Mouse (Mus musculus) intestine, postnatal 0 days (tissue): Measurements from ENCODE around the gene Ndufv2. TPM values are rescaled to one million over a fixed set of nuclear protein-coding genes. Genes with fewer than 3 reads are reported as not detected.

ENCODE experiments used
- ATAC-seq: fragments of 200-750 bp; cut with Nextera tagmentation; 2 replicates; pipeline ENCODE4 v1.8.0; 2017; ENCODE audit warnings: mild to moderate bottlenecking, moderate TSS enrichment, moderate library complexity
- H3K27ac ChIP-seq: fragments of 300-500 bp; sonication (generic); 2 replicates; pipeline ENCODE4 v1.5.1; 2014; ENCODE audit warnings: mild to moderate bottlenecking, low read depth, low read length, moderate library complexity
- H3K27me3 ChIP-seq: fragments of 300-500 bp; sonication (generic); replicated peaks from 2 replicates; pipeline ENCODE4 v1.6.1; 2014; ENCODE audit warnings: low read length, mixed read lengths; ENCODE audit not compliant: control insufficient read depth, insufficient read depth
- H3K36me3 ChIP-seq: fragments of 300-500 bp; sonication (generic); 2 replicates; pipeline ENCODE4 v1.6.1; 2014; ENCODE audit warnings: mild to moderate bottlenecking, moderate library complexity; ENCODE audit not compliant: control insufficient read depth, insufficient read depth
- H3K4me1 ChIP-seq: fragments of 300-500 bp; sonication (generic); replicated peaks from 2 replicates; pipeline ENCODE4 v1.6.1; 2014; ENCODE audit warnings: antibody characterized with exemption, low read length, mixed read lengths; ENCODE audit not compliant: control insufficient read depth, insufficient read depth
- H3K4me2 ChIP-seq: fragments of 300-500 bp; sonication (generic); replicated peaks from 2 replicates; pipeline ENCODE4 v1.6.1; 2014; ENCODE audit warnings: low read depth, mild to moderate bottlenecking, moderate library complexity
- H3K4me3 ChIP-seq: fragments of 300-500 bp; sonication (generic); 2 replicates; pipeline ENCODE4 v1.5.1; 2014; ENCODE audit warnings: low read depth, low read length
- H3K9ac ChIP-seq: fragments of 300-500 bp; sonication (generic); 2 replicates; pipeline ENCODE4 v1.6.1; 2014; ENCODE audit warnings: mild to moderate bottlenecking, low read depth, low read length
- H3K9me3 ChIP-seq: fragments of 300-500 bp; sonication (generic); 2 replicates; pipeline ENCODE4 v1.6.1; 2016; ENCODE audit warnings: mixed run types; ENCODE audit not compliant: control insufficient read depth
- CTCF ChIP-seq: sonication (generic); IDR thresholded peaks from 2 replicates; pipeline ENCODE4 v1.5.1; 2016; ENCODE audit warnings: low read depth, mild to moderate bottlenecking, control low read depth, antibody characterized with exemption, moderate library complexity
- WGBS: fragments of 180-500 bp; shearing (Covaris S2); extraction: QIAGEN DNeasy Blood & Tissue Kit; methylation state at CpG from one replicate; pipeline ENCODE4 v1.1.7; 2014; 5-methylcytosine and 5-hydroxymethylcytosine counted together
- polyA plus RNA-seq: library from polyadenylated mRNA; unstranded; fragments of >200 nt; fragmentation: Nextera tagmentation; extraction: Ambion mirVana; gene quantifications from 2 replicates; pipeline ENCODE4 v1.2.1, GENCODE M21; 2015

The Ndufv2 gene
- polyA plus RNA-seq, 1 experiment from 2014 or later, result 453 TPM

GRCm38 (mm10) chr17:66033239-66033638 is 68.1 kb downstream of the Ndufv2 start:
- H3K27ac ChIP-seq, result no peak overlapping the region
- H3K4me2 ChIP-seq, result no peak overlapping the region
- no peak overlapping the region for H3K4me3 ChIP-seq
- no peaks in the 10 kb centered on the region for H3K4me1 ChIP-seq
- no peaks in the 10 kb centered on the region for H3K9me3 ChIP-seq
- peaks cover 4% of the 10 kb centered on the region; the same call in 1 of the 2 replicates for H3K36me3 ChIP-seq
- no peak for TF ChIP-seq CTCF
- no peaks in the 10 kb centered on the region for H3K27me3 ChIP-seq
- no peak overlapping the region for H3K9ac ChIP-seq
- ATAC-seq, result no peak
- WGBS, result 90% methylated on average over 5 of the region's 5 CpGs

DNA sequence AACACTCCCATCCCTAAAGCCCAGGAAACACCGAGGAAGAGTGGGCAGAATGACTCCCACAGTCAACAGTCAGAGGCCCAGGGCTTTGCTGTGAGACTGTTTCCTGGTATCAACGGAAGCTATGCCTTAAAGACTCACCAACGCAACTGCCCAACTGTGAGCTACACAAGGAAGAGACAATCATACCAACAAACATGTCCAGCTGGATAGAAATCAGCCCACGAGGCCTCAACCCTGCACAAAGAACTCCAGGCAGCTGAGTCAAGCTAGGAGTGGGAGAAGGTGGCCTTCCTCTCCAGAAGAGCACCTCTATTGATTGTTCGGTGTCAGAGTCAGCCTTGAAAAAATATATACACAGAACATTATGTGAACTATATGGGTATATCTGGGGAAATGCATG is 69.4 kb downstream of the Ndufv2 start:
- no peaks in the 10 kb centered on the region for H3K4me1 ChIP-seq
- TF ChIP-seq CTCF, result no peak
- ATAC-seq, result no peak

More for the DNA sequence above, 69.4 kb downstream of the Ndufv2 start:
- Histone ChIP-seq H3K9me3 (no peaks in the 10 kb centered on the region), H3K4me3 (no peak overlapping the region), H3K36me3 (peaks cover 9% of the 10 kb centered on the region; the same call in 1 of the 2 replicates), H3K27ac (no peak overlapping the region), H3K27me3 (no peaks in the 10 kb centered on the region), H3K4me2 (no peak overlapping the region), H3K9ac (no peak overlapping the region)
- WGBS, result 86% methylated on average over 5 of the region's 5 CpGs

Other genes starting within 250 kb of the Ndufv2 start
- 57.4 and 66.2 TPM in 2 replicates for gene Ralbp1, start 215.8 kb downstream of the Ndufv2 start, polyA plus RNA-seq
- gene Twsg1, start 150.3 kb downstream of the Ndufv2 start, polyA plus RNA-seq, result 35.6 and 36.0 TPM in 2 replicates
- gene Ankrd12, start 24.5 kb downstream of the Ndufv2 start, polyA plus RNA-seq, result 21.9 and 24.8 TPM in 2 replicates
- 24.8 and 27.6 TPM in 2 replicates for gene Washc1, start 10.0 kb upstream of the Ndufv2 start, polyA plus RNA-seq
- gene Ddx11, start 22.0 kb upstream of the Ndufv2 start, polyA plus RNA-seq, result 1.7 and 2.1 TPM in 2 replicates